Mouse (Mus musculus) inflammation-experienced regulatory T-cells, adult 16 weeks (primary cell): ENCODE measurements around the gene Zfp90. TPM values are rescaled to one million over a fixed set of nuclear protein-coding genes. Genes with fewer than 3 reads are reported as not detected.

Experiments used
- polyA plus RNA-seq: library from polyadenylated mRNA; unstranded; fragments of 100-300 nt; shearing (Covaris generic); gene quantifications from one replicate; pipeline ENCODE4 v1.2.1, GENCODE M21; 2017

The Zfp90 gene
- 10.0 TPM for polyA plus RNA-seq

GRCm38 (mm10) chr8:106415182-106415971, at the start of gene Zfp90:
Gene Zfp90 (plus strand): TSS chr8:106415327.

Other genes starting within 250 kb of the Zfp90 start
- 46.5 TPM for gene Slc7a6, start 246.5 kb upstream of the Zfp90 start, polyA plus RNA-seq
- gene Slc7a6os, start 204.4 kb upstream of the Zfp90 start, polyA plus RNA-seq = 47.3 TPM
- 48.2 TPM for gene Prmt7, start 204.4 kb upstream of the Zfp90 start, polyA plus RNA-seq
- not detected for gene Smpd3, start 77.3 kb upstream of the Zfp90 start, polyA plus RNA-seq
- gene 6030452D12Rik, start 85.2 kb downstream of the Zfp90 start, polyA plus RNA-seq = not detected
- not detected for gene Cdh3, start 95.6 kb downstream of the Zfp90 start, polyA plus RNA-seq
- 8.0 TPM for gene Gm10073, start 158.1 kb downstream of the Zfp90 start, polyA plus RNA-seq
- gene Cdh1, start 188.0 kb downstream of the Zfp90 start, polyA plus RNA-seq = 1.1 TPM